Mouse (Mus musculus) E14TG2a.4 (cell line): ENCODE measurements around the gene Samhd1.

ENCODE experiments used
- CTCF ChIP-seq: conservative IDR thresholded peaks from 2 replicates; pipeline ENCODE4 v1.5.1; 2014; ENCODE audit warnings: low read length
- NANOG ChIP-seq: IDR thresholded peaks from 2 replicates; pipeline ENCODE4 v1.6.1; 2014; ENCODE audit warnings: borderline replicate concordance, low read length, mixed read lengths
- POU5F1 ChIP-seq: IDR thresholded peaks from 2 replicates; pipeline ENCODE4 v1.6.1; 2014; ENCODE audit warnings: low read length, borderline replicate concordance

DNA sequence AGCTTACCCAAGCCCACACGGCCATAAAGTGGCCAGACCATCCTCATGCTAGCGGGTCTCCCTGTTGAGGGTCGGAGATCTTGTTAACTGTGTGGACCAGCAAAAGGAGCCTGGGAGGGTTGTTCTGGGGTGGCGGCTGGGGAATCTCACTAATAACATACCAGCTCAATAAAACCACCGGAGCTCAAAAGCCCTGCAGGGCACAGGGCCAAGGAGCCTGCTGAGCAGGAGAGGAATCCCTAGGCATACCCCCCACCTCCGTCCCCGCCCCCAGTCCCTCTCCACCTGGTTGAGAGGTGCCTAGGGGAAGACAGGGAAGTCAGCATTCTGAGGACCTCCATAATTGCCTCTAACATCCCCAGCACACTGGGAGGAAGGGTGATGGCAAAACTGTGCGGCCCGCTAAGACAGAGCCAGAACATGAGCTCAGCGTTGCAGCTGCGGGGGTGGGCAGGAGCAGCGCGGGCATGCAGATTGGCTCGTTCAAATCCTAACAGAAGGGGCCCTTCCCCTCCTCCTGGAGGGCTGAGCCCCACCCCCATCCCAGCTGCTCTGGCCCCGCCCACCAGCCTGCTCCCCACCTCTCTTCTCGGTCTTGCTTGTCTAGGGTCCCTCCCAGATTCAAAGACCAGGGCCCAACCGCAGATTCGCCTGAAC, 76.6 kb downstream of the Samhd1 start:
- TF ChIP-seq CTCF (no peak), POU5F1 (no peak), NANOG (no peak)
